Mouse (Mus musculus) layer of hippocampus, adult 2 months (tissue): ENCODE measurements around the gene Efna1. TPM values are rescaled to one million over a fixed set of nuclear protein-coding genes. Genes with fewer than 3 reads are reported as not detected.

Experiments
- DNase-seq, 2 experiments: peaks; one replicate each; pipeline ENCODE4 v3.0.0; 2022; ENCODE audit warnings: low spot score in 2 of 2
- H3K27ac ChIP-seq: fragments of 200-600 bp; 2 replicates; pipeline ENCODE4 v1.8.1; 2022
- H3K4me3 ChIP-seq: fragments of 200-600 bp; 2 replicates; pipeline ENCODE4 v1.8.1; 2022; ENCODE audit warnings: mild to moderate bottlenecking
- CTCF ChIP-seq: fragments of 200-600 bp; conservative IDR thresholded peaks from 2 replicates; pipeline ENCODE4 v1.8.1; 2022; ENCODE audit warnings: antibody characterized with exemption, mild to moderate bottlenecking, moderate library complexity
- microRNA-seq, 2 experiments: library from miRNA; unstranded; fragments of <30 nt; microRNA quantifications; one replicate each; pipeline ENCODE4 v1.2.0; 2021
- total RNA-seq, 2 experiments: library from RNA; stranded (reverse); gene quantifications; 2 replicates each; pipeline ENCODE4 v1.2.3; 2021

Efna1 gene
- total RNA-seq, 2 experiments from 2014 or later, result 7.6 to 7.9 TPM

- peak within 1 kb of the TSS; percentile 68 for H3K4me3 ChIP-seq
- no peak for TF ChIP-seq CTCF
- peak within 1 kb of the TSS; percentile 93 for H3K27ac ChIP-seq
- DNase-seq, result no peak
These were observed 52.1 kb downstream of the Efna1 start, which contains the start of gene Muc1 for GRCm38 (mm10) chr3:89228836-89229235. Muc1 (plus strand) TSS chr3:89229057.

GRCm38 (mm10) chr3:89228180-89228549 lies 52.8 kb downstream of the Efna1 start:
- peak; percentile 92 for TF ChIP-seq CTCF
- peak; percentile 81 to 89 for DNase-seq
- H3K4me3 ChIP-seq, result peak overlapping the region; percentile 68
- H3K27ac ChIP-seq, result peak overlapping the region; percentile 93

GRCm38 (mm10) chr3:89227307-89228179 lies 53.4 kb downstream of the Efna1 start:
- H3K4me3 ChIP-seq, result peak overlapping the region; percentile 68
- TF ChIP-seq CTCF, result no peak
- H3K27ac ChIP-seq, result peak overlapping the region; percentile 93
- DNase-seq, result peak; percentile 92 to 96

GRCm38 (mm10) chr3:89226900-89227299 lies 54.0 kb downstream of the Efna1 start, which contains the start of gene Mtx1:
Mtx1 (minus strand) TSS chr3:89227088.
- peak within 1 kb of the TSS; percentile 68 for H3K4me3 ChIP-seq
- TF ChIP-seq CTCF, result no peak
- DNase-seq, result no peak
- peak within 1 kb of the TSS; percentile 93 for H3K27ac ChIP-seq

- peak overlapping the region; percentile 93 for H3K27ac ChIP-seq
- H3K4me3 ChIP-seq, result peak overlapping the region; percentile 68
- DNase-seq, result no peak
- no peak for TF ChIP-seq CTCF
These were observed 54.6 kb downstream of the Efna1 start for GRCm38 (mm10) chr3:89226361-89226760.

- TF ChIP-seq CTCF, result no peak
- Histone ChIP-seq H3K27ac (peak overlapping the region; percentile 93), H3K4me3 (peak overlapping the region; percentile 68)
- peak in 1 of 2 experiments; percentile 70 for DNase-seq
These were observed 55.0 kb downstream of the Efna1 start for GRCm38 (mm10) chr3:89225918-89226317.

GRCm38 (mm10) chr3:89225321-89225815 lies 55.6 kb downstream of the Efna1 start:
- TF ChIP-seq CTCF, result no peak
- peak overlapping the region; percentile 68 for H3K4me3 ChIP-seq
- H3K27ac ChIP-seq, result peak overlapping the region; percentile 93
- DNase-seq, result no peak

GRCm38 (mm10) chr3:89224796-89225195 lies 56.1 kb downstream of the Efna1 start:
- Histone ChIP-seq H3K27ac (peak overlapping the region; percentile 93), H3K4me3 (peak overlapping the region; percentile 68)
- DNase-seq, result no peak
- TF ChIP-seq CTCF, result no peak

Small RNA genes lying within 50 kb of the gene (microRNA-seq; reads per million reads assigned to microRNA genes)
- 7,094 to 7,095 reads per million in 2 experiments for gene Mir92b

Other genes with a start within 250 kb of the Efna1 start
- 100 to 1,000 TPM; 136 to 139 TPM for gene Rusc1, start 187.8 kb downstream of the Efna1 start, total RNA-seq
- gene Gm43738, start 180.0 kb downstream of the Efna1 start, total RNA-seq, result under 1 TPM in 1 of 2 experiments, not detected in 1; 0.18 TPM
- 10 to 100 TPM; 72.5 to 78.4 TPM for gene Fdps, start 179.2 kb downstream of the Efna1 start, total RNA-seq
- gene Pklr, start 145.0 kb downstream of the Efna1 start, total RNA-seq, result not detected
- 10 to 100 TPM; 10.2 to 13.3 TPM for gene Hcn3, start 120.9 kb downstream of the Efna1 start, total RNA-seq
- 10 to 100 TPM; 47.8 to 56.1 TPM for gene Clk2, start 116.3 kb downstream of the Efna1 start, total RNA-seq
- 10 to 100 TPM; 67.1 to 69.0 TPM for gene Scamp3, start 103.7 kb downstream of the Efna1 start, total RNA-seq
- gene Fam189b, start 98.0 kb downstream of the Efna1 start, total RNA-seq, result 10 to 100 TPM; 61.6 to 61.7 TPM
- gene Gba, start 78.2 kb downstream of the Efna1 start, total RNA-seq, result 10 to 100 TPM; 55.7 to 67.9 TPM
- 10 to 100 TPM; 42.6 to 43.8 TPM for gene Thbs3, start 66.0 kb downstream of the Efna1 start, total RNA-seq
- 100 to 1,000 TPM; 100 to 102 TPM for gene Mtx1, start 54.1 kb downstream of the Efna1 start, total RNA-seq
- gene Muc1, start 52.1 kb downstream of the Efna1 start, total RNA-seq, result 1 to 10 TPM in 1 of 2 experiments, under 1 TPM in 1; 0.31 to 1.3 TPM
- gene Krtcap2, start 35.2 kb downstream of the Efna1 start, total RNA-seq, result 10 to 100 TPM; 75.8 to 80.5 TPM
- 10 to 100 TPM; 89.1 to 92.8 TPM for gene Trim46, start 34.8 kb downstream of the Efna1 start, total RNA-seq
- 10 to 100 TPM; 51.2 to 61.0 TPM for gene Dpm3, start 21.8 kb downstream of the Efna1 start, total RNA-seq
- 10 to 100 TPM; 46.3 to 58.9 TPM for gene Slc50a1, start 10.6 kb downstream of the Efna1 start, total RNA-seq
- gene Efna3, start 41.8 kb upstream of the Efna1 start, total RNA-seq, result 10 to 100 TPM; 65.5 to 76.3 TPM
- under 1 TPM; 0.61 to 0.96 TPM for gene Efna4, start 56.9 kb upstream of the Efna1 start, total RNA-seq
- gene Adam15, start 68.9 kb upstream of the Efna1 start, total RNA-seq, result 100 to 1,000 TPM; 122 to 127 TPM
- gene Dcst2, start 80.8 kb upstream of the Efna1 start, total RNA-seq, result under 1 TPM; 0.29 to 0.77 TPM
- not detected for gene Dcst1, start 84.1 kb upstream of the Efna1 start, total RNA-seq
- 10 to 100 TPM; 11.3 to 13.4 TPM for gene Zbtb7b, start 113.6 kb upstream of the Efna1 start, total RNA-seq
- gene Lenep, start 121.7 kb upstream of the Efna1 start, total RNA-seq, result 1 to 10 TPM; 5.8 to 7.1 TPM
- gene Flad1, start 130.7 kb upstream of the Efna1 start, total RNA-seq, result 10 to 100 TPM; 37.2 to 39.8 TPM
- 1 to 10 TPM; 1.4 to 2.7 TPM for gene Cks1b, start 137.2 kb upstream of the Efna1 start, total RNA-seq
- gene Shc1, start 137.3 kb upstream of the Efna1 start, total RNA-seq, result 10 to 100 TPM; 12.2 to 14.3 TPM
- 10 to 100 TPM; 55.5 to 61.9 TPM for gene Pygo2, start 149.1 kb upstream of the Efna1 start, total RNA-seq
- 10 to 100 TPM; 38.9 to 41.8 TPM for gene Pbxip1, start 155.6 kb upstream of the Efna1 start, total RNA-seq
- gene Pmvk, start 173.4 kb upstream of the Efna1 start, total RNA-seq, result 10 to 100 TPM; 30.1 to 30.3 TPM
- 10 to 100 TPM; 25.6 to 29.1 TPM for gene Kcnn3, start 239.0 kb upstream of the Efna1 start, total RNA-seq